Mouse (Mus musculus) forebrain, embryonic 14.5 days (tissue): ENCODE measurements around the gene Abca14. TPM values are rescaled to one million over a fixed set of nuclear protein-coding genes. Genes with fewer than 3 reads are reported as not detected.

Experiments
- ATAC-seq: fragments of 200-750 bp; cut with Nextera tagmentation; 2 replicates; pipeline ENCODE4 v1.8.0; 2017; ENCODE audit warnings: mild to moderate bottlenecking, moderate library complexity
- DNase-seq: peaks from one replicate; pipeline ENCODE4 v3.0.0-alpha.2; 2015; ENCODE audit warnings: low spot score
- H3K27ac ChIP-seq: fragments of 300-500 bp; sonication (generic); 2 replicates; pipeline ENCODE4 v1.5.1; 2014; ENCODE audit warnings: low read depth, mild to moderate bottlenecking, control low read depth, low read length, moderate library complexity
- H3K27me3 ChIP-seq: fragments of 300-500 bp; sonication (generic); replicated peaks from 2 replicates; pipeline ENCODE4 v1.6.1; 2014; ENCODE audit warnings: low read length, control low read depth, mixed read lengths; ENCODE audit not compliant: control insufficient read depth, insufficient read depth
- H3K36me3 ChIP-seq: fragments of 300-500 bp; sonication (generic); 2 replicates; pipeline ENCODE4 v1.6.1; 2014; ENCODE audit warnings: low read length, control low read depth; ENCODE audit not compliant: control insufficient read depth, insufficient read depth
- H3K4me1 ChIP-seq: fragments of 300-500 bp; sonication (generic); 2 replicates; pipeline ENCODE4 v1.6.1; 2014; ENCODE audit warnings: antibody characterized with exemption, low read length, control low read depth; ENCODE audit not compliant: control insufficient read depth, insufficient read depth
- H3K4me2 ChIP-seq: fragments of 300-500 bp; sonication (generic); 2 replicates; pipeline ENCODE4 v1.6.1; 2014; ENCODE audit warnings: mild to moderate bottlenecking, control low read depth, low read length
- H3K4me3 ChIP-seq: fragments of 300-500 bp; sonication (generic); 2 replicates; pipeline ENCODE4 v1.5.1; 2014; ENCODE audit warnings: low read depth, low read length, control low read depth
- H3K9ac ChIP-seq: fragments of 300-500 bp; sonication (generic); 2 replicates; pipeline ENCODE4 v1.6.1; 2014; ENCODE audit warnings: mild to moderate bottlenecking, low read length, control low read depth, moderate library complexity
- H3K9me3 ChIP-seq: fragments of 300-500 bp; sonication (generic); replicated peaks from 2 replicates; pipeline ENCODE4 v1.6.1; 2016; ENCODE audit warnings: low read length, control low read depth, mixed read lengths; ENCODE audit not compliant: control insufficient read depth
- WGBS: fragments of 180-500 bp; shearing (Covaris S2); extraction: QIAGEN DNeasy Blood & Tissue Kit; methylation state at CpG from one replicate; pipeline ENCODE4 v1.1.7; 2014; 5-methylcytosine and 5-hydroxymethylcytosine counted together
- polyA plus RNA-seq: library from polyadenylated mRNA; unstranded; fragments of >200 nt; fragmentation: Nextera tagmentation; extraction: Ambion mirVana; gene quantifications from 2 replicates; pipeline ENCODE4 v1.2.1, GENCODE M21; 2014

Gene Abca14
- polyA plus RNA-seq, 1 experiment from 2014 or later, result not detected

DNA sequence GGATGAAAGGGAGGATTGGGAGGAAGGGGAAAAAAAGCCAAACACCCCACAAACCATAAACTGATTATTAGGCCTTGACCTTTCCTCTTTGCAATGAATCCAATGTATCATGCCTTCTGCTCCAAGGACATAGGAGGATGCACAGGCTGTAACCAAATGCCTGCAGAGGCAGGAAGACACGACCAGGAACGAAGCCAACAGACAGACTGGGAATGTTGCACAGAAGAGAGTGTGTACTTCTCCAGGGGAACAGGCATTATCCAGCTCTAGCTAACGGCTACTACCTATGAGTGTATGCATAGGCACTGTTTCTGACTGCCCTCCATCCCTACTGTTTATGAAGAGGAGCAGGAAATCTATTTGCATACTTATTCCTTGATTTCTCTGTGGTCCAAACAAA lies 11.6 kb upstream of the Abca14 start:
- peak; percentile 37 for DNase-seq
- Histone ChIP-seq H3K9ac (no peak overlapping the region), H3K4me3 (no peak overlapping the region)

DNA sequence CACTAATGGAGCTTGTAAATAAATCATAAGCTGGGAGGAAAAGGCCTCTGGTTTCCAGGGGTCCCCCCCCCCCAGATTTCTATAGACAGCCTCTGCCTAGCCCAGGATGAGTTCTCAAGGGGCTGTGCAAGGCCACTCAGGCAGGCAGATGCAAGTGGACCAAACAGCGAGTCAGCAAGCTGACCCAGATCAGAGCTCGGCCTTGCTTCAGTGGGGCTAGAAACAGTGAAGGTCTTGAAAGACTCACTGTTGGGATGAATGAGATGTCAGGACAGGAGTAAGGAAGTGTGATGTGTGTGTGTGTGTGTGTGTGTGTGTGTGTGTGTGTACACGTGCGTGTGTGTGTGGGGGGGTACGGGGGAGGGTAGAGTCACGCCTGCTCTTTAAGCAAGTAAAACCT lies 10.9 kb upstream of the Abca14 start:
- Histone ChIP-seq H3K4me3 (no peak overlapping the region), H3K4me1 (peaks cover 3% of the 10 kb centered on the region; the same call in 1 of the 2 replicates), H3K36me3 (no peaks in the 10 kb centered on the region), H3K9ac (no peak overlapping the region), H3K27ac (no peak overlapping the region), H3K9me3 (no peaks in the 10 kb centered on the region), H3K27me3 (no peaks in the 10 kb centered on the region), H3K4me2 (no peak overlapping the region)
- DNase-seq (no peak), ATAC-seq (no peak)
- 88% methylated on average over 6 of the region's 6 CpGs for WGBS

More for the DNA sequence above, 11.6 kb upstream of the Abca14 start:
- H3K4me1 ChIP-seq, result peaks cover 3% of the 10 kb centered on the region; the same call in 1 of the 2 replicates
- H3K27ac ChIP-seq, result no peak overlapping the region
- H3K27me3 ChIP-seq, result no peaks in the 10 kb centered on the region
- no peaks in the 10 kb centered on the region for H3K36me3 ChIP-seq
- no peaks in the 10 kb centered on the region for H3K9me3 ChIP-seq
- H3K4me2 ChIP-seq, result no peak overlapping the region
- WGBS, result 58% methylated on average over 3 of the region's 3 CpGs
- no peak for ATAC-seq

DNA sequence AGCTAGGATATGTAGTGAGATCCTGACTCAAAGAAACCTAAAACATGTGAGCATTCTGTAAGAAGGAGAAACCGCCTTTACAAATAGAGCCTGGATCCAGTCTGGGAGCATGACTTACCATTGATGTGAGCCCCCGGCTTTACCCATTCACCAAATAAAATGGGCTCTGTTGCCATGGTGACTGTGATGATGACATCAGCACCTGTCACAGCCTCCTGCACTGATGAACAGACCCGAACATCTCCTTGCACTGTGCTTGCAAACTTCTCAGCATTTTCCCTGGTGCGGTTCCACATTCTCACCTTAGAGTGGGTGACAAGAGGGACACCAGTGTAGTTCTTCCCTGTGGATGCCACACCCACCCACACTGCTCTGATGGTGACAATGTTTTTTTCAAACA lies 8.6 kb upstream of the Abca14 start:
- H3K27ac ChIP-seq, result no peak overlapping the region
- no peak overlapping the region for H3K4me2 ChIP-seq
- 46% methylated on average over 4 of the region's 4 CpGs for WGBS
- H3K36me3 ChIP-seq, result no peaks in the 10 kb centered on the region
- no peaks in the 10 kb centered on the region for H3K9me3 ChIP-seq
- H3K4me3 ChIP-seq, result no peak overlapping the region
- 0 out of 2 replicates have a peak, but pooled peaks have one; percentile 40 for ATAC-seq
- H3K27me3 ChIP-seq, result no peaks in the 10 kb centered on the region; the same call in none of the 2 replicates
- no peak overlapping the region for H3K9ac ChIP-seq
- DNase-seq, result peak; percentile 43
- H3K4me1 ChIP-seq, result peaks cover 2% of the 10 kb centered on the region; the same call in 1 of the 2 replicates

- Histone ChIP-seq H3K9me3 (no peaks in the 10 kb centered on the region), H3K27ac (no peak overlapping the region), H3K4me1 (no peaks in the 10 kb centered on the region), H3K27me3 (peaks cover 23% of the 10 kb centered on the region), H3K4me3 (peak overlapping the region; percentile 21), H3K9ac (no peak overlapping the region; the same call in 1 of the 2 replicates), H3K4me2 (peak overlapping the region; percentile 37), H3K36me3 (no peaks in the 10 kb centered on the region)
- WGBS, result 2% methylated on average over 14 of the region's 14 CpGs
- DNase-seq, result peak; percentile 11
- no peak for ATAC-seq
These were observed 2.5 kb upstream of the Abca14 start for GRCm38 (mm10) chr7:120201231-120201744.

GRCm38 (mm10) chr7:120201771-120202170 lies 2.0 kb upstream of the Abca14 start, which contains the start of gene Crym:
Crym (minus strand) TSS chr7:120202111.
- no peaks in the 10 kb centered on the region for H3K4me1 ChIP-seq
- 3% methylated on average over 26 of the region's 26 CpGs for WGBS
- H3K4me2 ChIP-seq, result peak within 1 kb of the TSS; percentile 37
- no peak within 1 kb of the TSS for H3K27ac ChIP-seq
- ATAC-seq (0 out of 2 replicates have a peak, but pooled peaks have one; percentile 35), DNase-seq (no peak)
- H3K9ac ChIP-seq, result no peak within 1 kb of the TSS; the same call in 1 of the 2 replicates
- H3K4me3 ChIP-seq, result peak within 1 kb of the TSS; percentile 21
- peaks cover 23% of the 10 kb centered on the region for H3K27me3 ChIP-seq
- H3K36me3 ChIP-seq, result no peaks in the 10 kb centered on the region
- no peaks in the 10 kb centered on the region for H3K9me3 ChIP-seq

DNA sequence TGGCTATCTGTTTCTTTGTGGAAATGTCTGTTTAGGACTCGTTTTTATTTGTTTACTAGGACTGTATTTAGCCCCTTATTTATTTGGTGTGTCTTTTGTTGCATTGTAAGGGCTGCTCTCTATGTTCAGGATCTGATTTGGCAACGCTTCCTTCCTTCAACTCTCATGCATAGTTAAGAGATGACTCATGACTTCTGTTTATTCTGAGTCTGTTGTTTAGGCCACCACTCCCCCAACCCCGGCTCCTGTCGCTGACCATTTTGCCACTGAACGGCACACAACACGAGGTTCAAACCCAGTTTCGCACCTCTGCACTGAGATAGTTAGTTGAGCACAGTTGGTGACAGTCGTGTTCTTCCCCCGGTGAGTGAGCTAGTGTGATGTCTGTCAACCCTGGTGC lies 2.2 kb downstream of the Abca14 start:
- H3K4me1 ChIP-seq, result no peaks in the 10 kb centered on the region
- H3K27ac ChIP-seq, result no peak overlapping the region
- no peak overlapping the region for H3K4me2 ChIP-seq
- no peak overlapping the region for H3K4me3 ChIP-seq
- ATAC-seq (no peak), DNase-seq (no peak)
- H3K9me3 ChIP-seq, result no peaks in the 10 kb centered on the region
- no peaks in the 10 kb centered on the region for H3K36me3 ChIP-seq
- no peak overlapping the region for H3K9ac ChIP-seq
- H3K27me3 ChIP-seq, result peaks cover 15% of the 10 kb centered on the region
- 63% methylated on average over 9 of the region's 9 CpGs for WGBS

- Histone ChIP-seq H3K9me3 (no peaks in the 10 kb centered on the region), H3K4me1 (no peaks in the 10 kb centered on the region), H3K4me2 (no peak overlapping the region), H3K36me3 (no peaks in the 10 kb centered on the region), H3K27me3 (no peaks in the 10 kb centered on the region), H3K9ac (no peak overlapping the region), H3K4me3 (no peak overlapping the region), H3K27ac (no peak overlapping the region)
- ATAC-seq (no peak), DNase-seq (peak; percentile 31)
These were observed 24.8 kb downstream of the Abca14 start for GRCm38 (mm10) chr7:120228541-120228940.

GRCm38 (mm10) chr7:120241092-120241491 lies 37.3 kb downstream of the Abca14 start:
- Histone ChIP-seq H3K4me3 (no peak overlapping the region), H3K4me1 (no peaks in the 10 kb centered on the region), H3K4me2 (no peak overlapping the region), H3K27ac (no peak overlapping the region), H3K27me3 (no peaks in the 10 kb centered on the region), H3K9me3 (no peaks in the 10 kb centered on the region), H3K36me3 (no peaks in the 10 kb centered on the region), H3K9ac (no peak overlapping the region)
- DNase-seq, result no peak
- no peak for ATAC-seq

GRCm38 (mm10) chr7:120271135-120271991 lies 67.6 kb downstream of the Abca14 start:
- no peak overlapping the region for H3K4me3 ChIP-seq
- H3K4me2 ChIP-seq, result peak overlapping the region; percentile 4; the same call in 1 of the 2 replicates
- no peaks in the 10 kb centered on the region; the same call in none of the 2 replicates for H3K4me1 ChIP-seq
- H3K27me3 ChIP-seq, result no peaks in the 10 kb centered on the region
- no peaks in the 10 kb centered on the region for H3K9me3 ChIP-seq
- peak; percentile 76 for DNase-seq
- ATAC-seq, result peak; percentile 87
- no peaks in the 10 kb centered on the region for H3K36me3 ChIP-seq
- H3K27ac ChIP-seq, result peak overlapping the region; percentile 60
- 56% methylated on average over 7 of the region's 7 CpGs for WGBS
- no peak overlapping the region for H3K9ac ChIP-seq
